ENCODE assay signal across 14 mouse cellular contexts in the genomic region with DNA sequence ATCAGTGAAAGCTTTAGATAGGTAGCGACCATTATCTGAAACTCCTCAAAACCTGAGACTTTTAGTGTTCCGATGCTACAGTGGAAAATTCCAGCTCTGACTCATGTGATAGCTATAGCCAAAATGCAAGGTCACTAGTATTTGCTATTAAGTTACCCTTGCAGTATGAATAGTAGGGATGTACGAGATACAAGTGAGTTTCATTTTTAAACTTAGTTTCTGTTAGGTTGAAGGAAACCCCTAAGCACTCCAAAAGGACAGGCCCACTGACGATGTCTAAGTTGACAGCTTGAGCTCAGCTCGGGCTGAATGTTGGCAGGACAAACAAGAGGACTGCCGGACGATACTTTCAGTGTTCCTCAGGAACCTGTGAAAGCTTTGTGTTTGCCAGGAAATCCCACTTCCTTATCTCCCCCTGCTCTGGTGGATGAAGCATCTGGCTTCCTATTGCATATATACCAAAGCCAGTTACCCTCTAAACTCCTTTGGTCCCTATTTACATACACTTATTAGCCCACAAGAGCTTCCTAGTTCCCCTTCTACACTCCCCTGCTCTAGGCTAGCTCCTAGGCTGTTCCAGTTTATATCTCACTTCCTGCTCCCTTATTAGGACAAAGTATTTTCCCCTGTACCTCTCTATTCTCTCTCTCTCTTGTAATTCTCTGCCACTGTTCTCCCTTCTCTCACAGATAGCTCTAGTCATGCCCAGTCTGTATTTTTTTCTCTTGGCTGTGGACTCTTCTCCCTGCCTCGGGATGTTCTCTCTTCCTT. TPM values are rescaled to one million over a fixed set of nuclear protein-coding genes. Genes with fewer than 3 reads are reported as not detected.
DNase-seq lines count a peak whose midpoint lies in the region; ATAC-seq and TF ChIP-seq lines count a peak whose summit lies in the region.
"Had no signal": no experiment of that assay in that cellular context is flagged by ENCODE, and none has a peak within 500 bp of the region (broad histone marks: within the 10 kb centered on the region; RNA-seq: fewer than 3 reads in every experiment).

No protein-coding gene starts in this region.

- no peak for TF ChIP-seq EP300 in liver, embryonic 14.5 days (IDR thresholded peaks at IDR 0.05; ENCODE audit: low read depth)

- H3K36me3 ChIP-seq in liver, embryonic 14.5 days (replicated peaks; ENCODE audit: control insufficient read depth, insufficient read depth, low read depth): no peaks in the 10 kb centered on the region
- H3K36me3 ChIP-seq in hindbrain, embryonic 11.5 days (ENCODE audit: control insufficient read depth, insufficient read depth, low read length): no peaks in the 10 kb centered on the region
- no peaks in the 10 kb centered on the region for H3K36me3 ChIP-seq in limb, embryonic 10.5 days

- H3K27ac ChIP-seq in gastrocnemius, adult 2 months: peak overlapping the region; percentile 79
- H3K27ac ChIP-seq in brown adipose tissue, adult 24 weeks (replicated peaks; ENCODE audit: low read depth, low read length): peak overlapping the region; percentile 81
- no peak overlapping the region for H3K27ac ChIP-seq in liver, embryonic 14.5 days
- H3K27ac ChIP-seq in hindbrain, embryonic 11.5 days (ENCODE audit: low read depth, low read length): no peak overlapping the region
- no peak overlapping the region for H3K27ac ChIP-seq in limb, embryonic 10.5 days

- 0 out of 2 replicates have a peak, but pooled peaks have one; percentile 11 for ATAC-seq in liver, embryonic 14.5 days (ENCODE audit: insufficient read depth)
- ATAC-seq in hindbrain, embryonic 11.5 days (ENCODE audit: low FRiP score): no peak

- no peak for TF ChIP-seq CTCF in gastrocnemius, adult 2 months (IDR thresholded peaks at IDR 0.05)
- no peak for TF ChIP-seq CTCF in liver, embryonic 14.5 days (IDR thresholded peaks at IDR 0.05; ENCODE audit: low read depth)

- no peaks in the 10 kb centered on the region for H3K9me3 ChIP-seq in liver, embryonic 14.5 days (ENCODE audit: control insufficient read depth, low read length)
- H3K9me3 ChIP-seq in hindbrain, embryonic 11.5 days (ENCODE audit: control insufficient read depth, low read length): no peaks in the 10 kb centered on the region
- no peaks in the 10 kb centered on the region for H3K9me3 ChIP-seq in limb, embryonic 10.5 days (replicated peaks)

- H3K27me3 ChIP-seq in liver, embryonic 14.5 days (ENCODE audit: control insufficient read depth, insufficient read depth, low read length): no peaks in the 10 kb centered on the region
- H3K27me3 ChIP-seq in hindbrain, embryonic 11.5 days (ENCODE audit: control insufficient read depth, insufficient read depth, low read length): no peaks in the 10 kb centered on the region
- H3K27me3 ChIP-seq in limb, embryonic 10.5 days (ENCODE audit: low read depth, poor library complexity, severe bottlenecking): no peaks in the 10 kb centered on the region

- no peak for DNase-seq in gastrocnemius, adult 2 months
- no peak for DNase-seq in gastrocnemius, postnatal 10 days
- DNase-seq in 3134 (ENCODE audit: extremely low read depth, insufficient read length, low spot score): peak; percentile 66
- no peak for DNase-seq in liver, embryonic 14.5 days (ENCODE audit: low read depth in 3 of 3, low spot score in 3 of 3)
- no peak for DNase-seq in hindbrain, embryonic 11.5 days (ENCODE audit: low spot score)
- DNase-seq in limb, embryonic 10.5 days (ENCODE audit: low spot score): no peak
- DNase-seq in left cerebral cortex, postnatal 25 days (ENCODE audit: low spot score in 2 of 2): no peak
- DNase-seq: cerebellum, adult 8-10 months; kidney, adult 11 months had no signal

- 26% methylated on average over 8 of the region's 8 CpGs for WGBS in liver, embryonic 14.5 days (ENCODE audit: insufficient replicate concordance)
- 76% methylated on average over 8 of the region's 8 CpGs for WGBS in hindbrain, embryonic 11.5 days
- WGBS in limb, embryonic 10.5 days: 76% methylated on average over 8 of the region's 8 CpGs

- no peak overlapping the region for H3K9ac ChIP-seq in liver, embryonic 14.5 days (replicated peaks)
- H3K9ac ChIP-seq in hindbrain, embryonic 11.5 days (ENCODE audit: low read depth, low read length): no peak overlapping the region

- peak overlapping the region; percentile 46 for H3K4me3 ChIP-seq in gastrocnemius, adult 2 months
- peak overlapping the region; percentile 43 for H3K4me3 ChIP-seq in brown adipose tissue, adult 24 weeks (ENCODE audit: insufficient read depth, low read depth, low read length)
- no peak overlapping the region for H3K4me3 ChIP-seq in liver, embryonic 14.5 days (ENCODE audit: insufficient read depth in 1 of 2, low read depth in 2 of 2, low read length in 2 of 2)
- H3K4me3 ChIP-seq in hindbrain, embryonic 11.5 days (ENCODE audit: low read depth, low read length): no peak overlapping the region
- H3K4me3 ChIP-seq in limb, embryonic 10.5 days: no peak overlapping the region

- peaks cover 2% of the 10 kb centered on the region; the same call in 1 of the 2 replicates for H3K4me1 ChIP-seq in brown adipose tissue, adult 24 weeks (ENCODE audit: control insufficient read depth, insufficient read depth, insufficient read length, low read length)
- 0 out of 4 replicates have a peak, but pooled peaks cover 0 to 3% of the 10 kb centered on the region in 2 experiments for H3K4me1 ChIP-seq in liver, embryonic 14.5 days (replicated peaks; ENCODE audit: control insufficient read depth in 2 of 2, insufficient read depth in 2 of 2, low read length in 1 of 2)
- H3K4me1 ChIP-seq in hindbrain, embryonic 11.5 days (replicated peaks; ENCODE audit: control insufficient read depth, insufficient read depth, low read length): no peaks in the 10 kb centered on the region
- no peaks in the 10 kb centered on the region for H3K4me1 ChIP-seq in limb, embryonic 10.5 days

- no peak overlapping the region for H3K4me2 ChIP-seq in liver, embryonic 14.5 days (ENCODE audit: low read depth)
- H3K4me2 ChIP-seq in hindbrain, embryonic 11.5 days (replicated peaks; ENCODE audit: low read depth, low read length): no peak overlapping the region
- H3K4me2 ChIP-seq: midbrain, embryonic 11.5 days had no signal

- intact Hi-C loops in gastrocnemius, adult 2 months (cut with DNase I): no loop called here
- intact Hi-C loops in left cerebral cortex, postnatal 25 days (cut with DNase I): no loop called here

RNA-seq across cellular contexts. Expression of a gene that starts 8.0 kb away (rescaled TPM):
- total RNA-seq in gastrocnemius, adult 2 months (2021): 1 to 10 TPM in 1 of 2 experiments, not detected in 1; 1.3 TPM
- total RNA-seq in gastrocnemius, postnatal 10 days (2021): 1 to 10 TPM; 1.5 to 1.6 TPM
- polyA plus RNA-seq in brown adipose tissue, adult 24 weeks (2012; ENCODE audit: insufficient read depth, insufficient read length, missing spikeins): 2.5 TPM in 1 of 2 replicates, not detected in the other
- polyA plus RNA-seq in liver, embryonic 14.5 days (2012; rRNA removed): not detected in 2 replicates
- not detected in 2 replicates for polyA plus RNA-seq in liver, embryonic 14.5 days (2014; fragmentation: Nextera tagmentation; extraction: Ambion mirVana)
- not detected in 2 replicates for polyA plus RNA-seq in hindbrain, embryonic 11.5 days (2014; fragmentation: Nextera tagmentation; extraction: Ambion mirVana)
- polyA plus RNA-seq in limb, embryonic 10.5 days (2016; fragmentation: Nextera tagmentation; extraction: Ambion mirVana): not detected in 2 replicates
- total RNA-seq in left cerebral cortex, postnatal 25 days (2021): not detected
- total RNA-seq: left cerebral cortex, adult 18-20 months had no signal
- polyA plus RNA-seq: midbrain, embryonic 11.5 days; stomach, embryonic 14.5 days had no signal

RNA-seq across cellular contexts. Expression of a gene that starts 18.7 kb away (rescaled TPM):
- total RNA-seq in gastrocnemius, adult 2 months (2021): 100 to 1,000 TPM; 519 to 664 TPM
- total RNA-seq in gastrocnemius, postnatal 10 days (2021): 100 to 1,000 TPM; 442 to 445 TPM
- polyA plus RNA-seq in brown adipose tissue, adult 24 weeks (2012; ENCODE audit: insufficient read depth, insufficient read length, missing spikeins): 1,454 and 1,867 TPM in 2 replicates
- polyA plus RNA-seq in liver, embryonic 14.5 days (2012; rRNA removed): 93.7 and 106 TPM in 2 replicates
- 157 and 165 TPM in 2 replicates for polyA plus RNA-seq in liver, embryonic 14.5 days (2014; fragmentation: Nextera tagmentation; extraction: Ambion mirVana)
- 367 and 384 TPM in 2 replicates for polyA plus RNA-seq in hindbrain, embryonic 11.5 days (2014; fragmentation: Nextera tagmentation; extraction: Ambion mirVana)
- 209 and 241 TPM in 2 replicates for polyA plus RNA-seq in limb, embryonic 10.5 days (2016; fragmentation: Nextera tagmentation; extraction: Ambion mirVana)
- total RNA-seq in left cerebral cortex, postnatal 25 days (2021): 1,000 to 10,000 TPM; 1,805 to 1,873 TPM

RNA-seq across cellular contexts. Expression of a gene that starts 21.9 kb away (rescaled TPM):
- total RNA-seq in gastrocnemius, adult 2 months (2021): not detected
- not detected for total RNA-seq in gastrocnemius, postnatal 10 days (2021)
- not detected in 2 replicates for polyA plus RNA-seq in brown adipose tissue, adult 24 weeks (2012; ENCODE audit: insufficient read depth, insufficient read length, missing spikeins)
- 0.09 and 0.11 TPM in 2 replicates for polyA plus RNA-seq in liver, embryonic 14.5 days (2012; rRNA removed)
- polyA plus RNA-seq in liver, embryonic 14.5 days (2014; fragmentation: Nextera tagmentation; extraction: Ambion mirVana): 0.39 TPM in 1 of 2 replicates, not detected in the other
- polyA plus RNA-seq in hindbrain, embryonic 11.5 days (2014; fragmentation: Nextera tagmentation; extraction: Ambion mirVana): not detected in 2 replicates
- polyA plus RNA-seq in limb, embryonic 10.5 days (2016; fragmentation: Nextera tagmentation; extraction: Ambion mirVana): not detected in 2 replicates
- not detected for total RNA-seq in left cerebral cortex, postnatal 25 days (2021)
- total RNA-seq: gastrocnemius, adult 18-20 months; left cerebral cortex, adult 18-20 months had no signal
- polyA plus RNA-seq: midbrain, embryonic 11.5 days; stomach, embryonic 14.5 days had no signal

RNA-seq across cellular contexts. Expression of a gene that starts 36.9 kb away (rescaled TPM):
- not detected for total RNA-seq in gastrocnemius, adult 2 months (2021)
- not detected for total RNA-seq in gastrocnemius, postnatal 10 days (2021)
- not detected in 2 replicates for polyA plus RNA-seq in brown adipose tissue, adult 24 weeks (2012; ENCODE audit: insufficient read depth, insufficient read length, missing spikeins)
- not detected in 2 replicates for polyA plus RNA-seq in liver, embryonic 14.5 days (2012; rRNA removed)
- polyA plus RNA-seq in liver, embryonic 14.5 days (2014; fragmentation: Nextera tagmentation; extraction: Ambion mirVana): not detected in 2 replicates
- polyA plus RNA-seq in hindbrain, embryonic 11.5 days (2014; fragmentation: Nextera tagmentation; extraction: Ambion mirVana): not detected in 2 replicates
- not detected in 2 replicates for polyA plus RNA-seq in limb, embryonic 10.5 days (2016; fragmentation: Nextera tagmentation; extraction: Ambion mirVana)
- total RNA-seq in left cerebral cortex, postnatal 25 days (2021): not detected
- total RNA-seq: gastrocnemius, adult 18-20 months; left cerebral cortex, adult 18-20 months had no signal
- polyA plus RNA-seq: midbrain, embryonic 11.5 days; stomach, embryonic 14.5 days had no signal

RNA-seq across cellular contexts. Expression of a gene that starts 58.2 kb away (rescaled TPM):
- total RNA-seq in gastrocnemius, adult 2 months (2021): not detected
- not detected for total RNA-seq in gastrocnemius, postnatal 10 days (2021)
- not detected in 2 replicates for polyA plus RNA-seq in brown adipose tissue, adult 24 weeks (2012; ENCODE audit: insufficient read depth, insufficient read length, missing spikeins)
- polyA plus RNA-seq in liver, embryonic 14.5 days (2012; rRNA removed): 0.10 TPM in 1 of 2 replicates, not detected in the other
- polyA plus RNA-seq in liver, embryonic 14.5 days (2014; fragmentation: Nextera tagmentation; extraction: Ambion mirVana): 0.27 TPM in 1 of 2 replicates, not detected in the other
- polyA plus RNA-seq in hindbrain, embryonic 11.5 days (2014; fragmentation: Nextera tagmentation; extraction: Ambion mirVana): not detected in 2 replicates
- polyA plus RNA-seq in limb, embryonic 10.5 days (2016; fragmentation: Nextera tagmentation; extraction: Ambion mirVana): not detected in 2 replicates
- total RNA-seq in left cerebral cortex, postnatal 25 days (2021): not detected
- total RNA-seq: gastrocnemius, adult 18-20 months; left cerebral cortex, adult 18-20 months had no signal
- polyA plus RNA-seq: midbrain, embryonic 11.5 days had no signal

Comparison
In these comparisons a context has a peak if more than half of its experiments do, and no peak if none do; other contexts are left out.
1. H3K27ac ChIP-seq: peak in gastrocnemius, adult 2 months (single experiment) and brown adipose tissue, adult 24 weeks (single experiment); none in liver, embryonic 14.5 days (single experiment), hindbrain, embryonic 11.5 days (single experiment) and limb, embryonic 10.5 days (single experiment).
2. H3K4me3 ChIP-seq: peak in gastrocnemius, adult 2 months (single experiment) and brown adipose tissue, adult 24 weeks (single experiment); none in liver, embryonic 14.5 days (0 of 2), hindbrain, embryonic 11.5 days (single experiment) and limb, embryonic 10.5 days (single experiment).